Mouse (Mus musculus) megakaryocyte, embryonic 14.5 days (primary cell): ENCODE data around the gene Apip.

Experiments used
- FLI1 ChIP-seq: IDR thresholded peaks from 2 replicates; pipeline ENCODE4 v1.6.1; 2012; ENCODE audit warnings: low read length, inconsistent platforms, mixed read lengths
- GATA1 ChIP-seq: IDR thresholded peaks from 3 replicates; pipeline ENCODE4 v1.6.1; 2012; ENCODE audit warnings: mixed read lengths, low read length, inconsistent platforms, borderline replicate concordance

GRCm38 (mm10) chr2:103073219-103073982 is at the start of gene Apip, which contains the start of gene Pdhx:
- TF ChIP-seq GATA1 = 0 out of 3 replicates have a peak, but pooled peaks have one; percentile 35
- no peak for TF ChIP-seq FLI1
